Mouse (Mus musculus) right cerebral cortex, postnatal 4 days (tissue): Measurements from ENCODE around the gene Brd4.
A peak's percentile ranks its signal among the peaks of the same experiment; 100 is the strongest.

ENCODE experiments used
- DNase-seq: peaks from one replicate; pipeline ENCODE4 v3.0.0-alpha.2; 2022

The Brd4 gene

DNA sequence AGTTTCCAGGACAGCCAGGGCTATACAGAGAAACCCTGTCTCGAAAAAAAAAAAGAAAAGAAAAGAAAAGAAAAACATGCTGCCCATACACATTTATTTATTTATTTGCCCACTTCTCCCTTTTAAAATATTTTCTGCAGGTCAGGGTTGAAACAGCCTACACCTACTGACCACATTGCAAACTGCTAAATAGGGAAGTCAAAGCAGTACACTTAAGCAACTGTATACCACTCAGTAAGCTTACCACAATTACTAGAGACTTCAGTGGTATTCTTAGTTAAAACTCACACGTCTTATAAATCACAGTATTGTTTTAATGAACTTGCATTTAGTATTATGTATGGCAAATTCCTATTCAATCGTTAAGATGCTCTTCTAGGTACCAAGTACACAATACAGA, 3.9 kb downstream of the Brd4 start:
- DNase-seq = no peak

DNA sequence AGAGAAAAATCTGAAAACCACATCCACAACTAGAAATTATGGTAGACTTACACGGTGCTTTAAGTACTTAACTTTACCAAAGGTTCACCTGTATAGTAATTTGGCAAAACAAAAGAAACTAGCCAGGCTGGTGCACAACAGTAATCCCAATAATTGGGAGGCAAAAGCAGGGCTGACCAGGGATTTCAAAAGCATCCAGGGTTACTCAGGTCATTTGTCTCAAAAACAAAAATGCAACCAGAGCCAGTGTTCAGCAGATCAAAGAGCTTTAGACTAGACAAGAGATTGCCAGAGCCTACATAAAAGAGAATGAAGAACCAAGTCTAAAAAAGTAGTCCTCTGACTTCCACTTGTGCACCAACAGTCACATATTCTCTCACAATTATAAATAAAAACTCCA, 7.3 kb downstream of the Brd4 start:
- DNase-seq = no peak

DNA sequence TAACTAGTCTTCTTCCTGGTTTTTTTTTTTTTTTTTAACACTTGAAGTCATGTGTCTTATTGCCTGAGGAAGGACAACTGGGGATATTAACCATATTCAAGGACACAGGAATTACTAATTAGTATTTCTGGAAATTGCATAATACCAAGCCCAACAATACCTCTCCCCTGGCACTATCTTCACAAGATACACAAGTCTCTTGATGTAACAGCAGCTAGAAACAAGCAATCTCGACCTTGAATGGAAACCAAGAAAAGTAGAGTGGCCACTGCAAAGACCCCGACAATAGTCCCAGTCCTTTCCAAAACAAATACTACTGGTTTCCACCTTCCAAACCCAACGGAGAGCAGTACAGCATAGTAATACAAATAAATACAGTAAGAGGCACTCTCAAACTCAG, 9.0 kb downstream of the Brd4 start:
- DNase-seq = no peak

DNA sequence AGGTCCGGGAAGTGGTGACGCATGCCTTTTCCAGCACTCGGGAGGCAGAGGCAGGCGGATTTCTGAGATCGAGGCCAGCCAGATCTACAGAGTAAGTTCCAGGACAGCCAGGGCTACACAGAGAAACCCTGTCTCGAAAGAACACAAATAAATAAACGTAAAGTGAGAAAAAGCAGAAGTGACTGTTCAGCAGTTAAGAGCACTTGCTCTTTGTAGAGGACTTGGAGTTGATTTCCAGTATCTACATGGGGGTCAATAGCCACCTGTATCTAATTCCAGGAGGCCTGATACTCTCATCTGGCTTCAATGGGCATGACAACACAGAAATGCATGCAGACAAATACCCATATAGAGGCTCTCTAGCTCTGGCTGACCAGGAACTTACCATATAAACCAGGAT, 15.4 kb downstream of the Brd4 start:
- no peak for DNase-seq

DNA sequence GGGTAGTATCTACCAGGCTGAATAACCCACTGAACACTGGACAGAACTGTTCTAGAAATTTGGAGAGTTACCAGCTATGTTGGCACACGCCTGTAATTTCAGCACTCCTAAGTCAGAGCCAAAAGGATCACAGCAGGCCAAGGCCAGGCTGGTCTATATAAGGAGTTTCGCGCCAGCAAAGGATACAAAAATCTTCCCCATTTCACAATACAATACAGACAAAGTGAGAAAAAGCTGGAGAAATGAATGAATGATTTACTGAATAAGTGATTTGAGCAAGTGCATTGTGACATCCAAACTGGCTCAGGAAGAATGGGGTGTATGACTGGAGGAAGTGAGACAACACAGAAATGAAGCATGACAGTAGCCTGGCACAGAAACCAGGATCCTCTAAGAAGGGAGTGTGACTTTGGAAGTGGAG, 16.0 kb downstream of the Brd4 start:
- DNase-seq = no peak

DNA sequence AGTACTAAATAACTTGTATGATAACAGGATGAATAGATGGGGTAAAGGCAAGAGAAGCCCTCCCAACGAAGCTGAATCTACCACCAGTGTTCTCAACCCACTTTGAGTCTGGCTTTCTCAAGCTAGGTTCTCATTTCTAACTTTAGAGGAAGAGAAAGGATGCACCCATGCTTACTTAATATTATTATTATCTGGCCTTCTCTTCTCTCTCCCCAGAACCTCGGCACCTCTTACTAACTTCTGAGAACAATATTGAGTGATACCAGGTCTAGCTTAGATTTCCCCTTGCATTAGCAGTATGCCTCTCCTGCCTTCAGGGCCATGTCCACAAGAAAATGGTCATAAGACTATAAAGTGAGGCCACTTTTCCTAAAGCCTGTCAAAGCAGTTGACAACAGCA, 16.4 kb downstream of the Brd4 start:
- DNase-seq = no peak

DNA sequence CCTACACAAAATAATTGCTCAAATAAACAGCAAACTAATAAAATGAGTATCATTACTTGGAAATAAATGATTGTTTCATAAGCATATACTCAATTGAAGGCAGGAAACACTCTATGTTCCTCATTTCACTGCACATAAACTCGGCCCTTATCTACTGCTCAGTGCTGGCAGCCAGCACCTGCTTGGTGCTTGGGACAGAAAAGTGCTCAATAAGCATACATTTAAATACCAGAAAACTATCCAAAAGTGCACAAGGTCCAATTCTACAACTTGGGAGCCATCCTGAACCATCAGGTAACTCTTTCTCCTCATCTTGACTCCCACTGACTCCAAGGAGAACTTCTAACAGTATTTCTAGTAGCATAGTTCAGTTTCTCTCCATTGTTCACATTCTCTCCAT, 16.9 kb downstream of the Brd4 start:
- DNase-seq = no peak

DNA sequence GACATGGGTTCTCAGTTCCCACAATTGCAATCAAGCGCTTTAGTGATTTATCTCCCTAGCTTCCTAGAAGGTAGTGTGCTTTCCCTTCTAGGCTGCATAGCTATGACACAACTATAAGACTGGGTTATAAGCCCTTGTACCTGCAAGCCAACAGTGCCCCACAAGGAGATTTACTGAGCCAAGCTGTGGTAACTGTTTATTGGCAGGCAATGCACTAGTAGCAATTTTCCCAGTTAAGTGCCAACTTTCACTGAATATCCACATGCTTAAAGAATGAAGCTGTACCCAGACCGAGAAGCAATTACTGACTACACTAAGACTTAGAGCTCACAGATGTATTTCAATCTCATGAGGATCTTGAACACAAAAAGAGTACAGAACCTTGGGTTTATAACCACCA, 20.9 kb downstream of the Brd4 start:
- no peak for DNase-seq

DNA sequence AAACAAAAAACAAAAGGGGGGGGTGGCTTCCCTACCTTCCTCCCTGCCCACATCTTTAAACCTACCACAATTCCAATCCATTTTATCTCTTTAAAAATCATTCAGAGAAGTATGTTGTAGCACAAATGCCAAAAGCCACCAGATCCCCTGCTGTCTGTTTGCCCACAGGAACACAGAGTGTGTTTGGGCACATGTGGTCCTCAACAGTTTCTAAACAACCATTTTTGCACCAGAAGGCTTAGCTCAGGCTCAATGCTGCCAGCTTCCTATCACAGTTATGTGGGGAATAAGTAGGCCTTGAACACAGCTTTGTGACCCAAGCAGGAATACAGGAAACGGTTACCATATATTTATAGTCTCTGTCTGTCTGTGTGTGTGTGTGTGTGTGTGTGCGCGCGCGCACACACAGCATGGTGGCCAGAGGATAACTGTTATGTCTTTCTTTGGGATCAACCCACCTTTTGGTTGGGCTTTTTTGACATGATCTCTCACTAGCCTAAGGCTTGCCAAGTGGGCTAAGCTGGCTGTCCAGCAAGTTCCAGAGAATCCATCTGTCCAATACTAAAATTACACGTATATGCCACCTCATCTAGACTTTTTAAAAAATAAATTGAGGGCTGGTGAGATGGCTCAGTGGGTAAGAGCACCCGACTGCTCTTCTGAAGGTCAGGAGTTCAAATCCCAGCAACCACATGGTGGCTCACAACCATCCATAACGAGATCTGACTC, 21.5 kb downstream of the Brd4 start:
- DNase-seq = no peak

DNA sequence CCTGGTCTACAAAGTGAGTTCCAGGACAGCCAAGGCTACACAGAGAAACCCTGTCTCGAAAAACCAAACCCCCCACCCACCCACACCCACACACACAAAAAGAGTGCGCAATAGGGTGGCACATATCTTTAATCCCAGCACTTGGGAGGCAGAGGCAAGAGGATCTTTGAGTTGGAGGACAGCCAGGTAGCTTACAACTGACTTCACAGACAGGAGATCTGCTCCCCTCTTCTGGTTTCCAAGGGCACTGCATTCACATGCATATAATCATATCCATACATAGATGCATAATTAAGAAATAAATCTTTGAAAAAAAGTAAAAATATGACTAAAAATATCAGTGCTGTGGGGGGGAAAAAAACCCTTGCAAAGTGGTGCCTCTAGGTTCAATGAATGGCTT, 25.7 kb downstream of the Brd4 start:
- no peak for DNase-seq

DNA sequence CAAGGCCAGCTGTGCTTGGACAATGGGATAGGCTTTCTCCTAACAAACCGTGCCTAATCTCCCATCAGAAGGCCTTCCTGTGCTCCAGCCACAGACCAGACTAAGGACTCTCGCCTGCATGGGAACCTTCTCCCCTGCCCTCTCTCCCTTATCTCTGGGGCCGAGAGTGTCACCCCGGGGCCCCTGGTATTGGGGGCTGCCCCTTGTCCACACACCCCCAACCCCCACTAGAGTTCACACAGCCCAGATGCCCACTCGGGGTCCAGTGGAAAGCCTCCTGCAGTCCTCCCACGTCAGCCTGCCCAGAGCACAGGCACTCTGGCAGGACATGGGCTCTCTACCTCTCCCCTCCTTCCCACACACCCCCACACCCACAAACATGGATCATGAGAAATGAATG, 26.6 kb downstream of the Brd4 start:
- DNase-seq = no peak

DNA sequence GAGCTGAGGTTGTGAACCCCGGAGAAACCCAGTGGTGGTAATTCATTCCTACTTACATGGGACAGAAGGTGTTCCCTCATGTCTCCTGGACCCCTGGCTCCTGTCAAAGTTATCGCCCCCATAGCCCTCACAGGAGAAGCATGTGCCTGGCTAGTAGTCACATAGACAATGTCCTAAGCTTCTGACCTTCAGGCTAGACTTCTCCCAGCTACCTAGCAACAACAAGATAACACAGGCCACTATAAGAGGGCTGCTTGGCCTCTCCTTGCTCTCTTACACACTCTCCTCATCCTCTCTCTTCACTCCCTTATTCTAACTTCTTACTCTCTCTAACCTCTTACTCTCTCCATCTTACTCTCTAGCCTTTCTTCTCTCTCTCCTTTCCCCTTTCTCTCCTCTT, 27.1 kb downstream of the Brd4 start:
- no peak for DNase-seq

DNA sequence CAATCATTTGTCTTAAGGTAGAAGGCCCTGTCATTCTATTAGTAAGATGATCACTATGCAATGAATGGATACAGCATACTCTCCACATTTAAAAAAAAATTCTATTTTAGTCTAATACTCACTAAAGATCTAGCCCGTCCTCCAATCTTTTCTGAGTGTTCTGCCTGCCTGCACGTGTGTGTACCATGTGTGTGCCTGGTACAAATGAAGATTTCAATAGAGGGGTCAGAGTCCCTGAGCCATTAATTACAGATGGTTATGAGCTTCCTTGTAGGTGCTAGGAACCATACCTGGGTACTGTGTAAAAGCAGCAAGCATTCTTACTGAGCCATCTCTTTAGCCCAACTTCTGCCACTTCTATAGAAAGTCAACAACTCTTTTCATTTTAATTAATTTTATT, 27.6 kb downstream of the Brd4 start:
- no peak for DNase-seq

DNA sequence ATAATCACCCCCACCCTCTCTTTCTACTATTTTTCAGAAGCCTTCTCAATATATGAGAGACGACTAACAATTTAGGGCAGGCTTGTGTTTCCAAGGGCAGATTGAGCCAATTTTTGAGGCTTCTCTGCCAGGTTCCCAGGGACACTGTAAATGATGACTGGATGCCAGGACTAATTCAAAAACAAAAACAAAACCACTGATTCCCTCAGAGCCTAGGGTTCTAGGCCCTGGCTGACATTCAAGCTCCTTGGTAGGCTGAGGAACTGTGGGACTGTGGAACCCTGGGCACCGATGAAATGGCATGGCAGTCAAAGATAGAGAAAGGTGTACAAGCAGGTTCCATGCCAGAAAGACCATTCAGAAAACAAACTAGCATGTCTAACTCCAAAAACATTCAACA, 31.3 kb downstream of the Brd4 start:
- no peak for DNase-seq

DNA sequence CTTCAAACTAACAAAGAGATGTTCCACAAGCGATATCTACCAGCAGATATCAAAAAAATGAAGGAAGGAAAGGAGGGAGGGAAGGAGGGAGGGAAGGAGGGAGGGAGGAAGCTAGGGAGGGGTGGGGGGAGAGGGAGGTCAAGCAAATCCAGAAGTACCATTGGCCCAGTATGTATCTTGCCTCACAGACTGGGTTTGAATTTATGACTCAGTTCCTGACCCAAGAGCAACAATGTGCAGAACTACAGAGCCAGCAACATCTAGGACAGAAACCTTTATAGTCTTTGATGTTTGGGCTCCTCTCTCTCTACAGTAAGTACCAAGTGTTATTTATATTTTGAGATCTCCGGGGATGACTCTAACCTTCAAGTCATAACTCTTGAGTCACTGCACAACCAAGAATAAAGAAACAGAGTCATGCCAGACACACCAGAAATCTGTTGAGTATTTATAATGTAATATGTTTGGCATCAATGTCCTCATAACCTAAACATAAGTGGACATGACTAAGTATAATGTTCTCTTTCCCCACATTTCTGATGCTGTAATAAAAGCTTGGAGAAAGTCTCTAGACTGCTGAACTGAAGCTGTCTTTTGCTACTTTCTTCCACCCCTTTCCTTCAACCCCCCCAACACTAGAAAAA, 32.6 kb downstream of the Brd4 start:
- no peak for DNase-seq

DNA sequence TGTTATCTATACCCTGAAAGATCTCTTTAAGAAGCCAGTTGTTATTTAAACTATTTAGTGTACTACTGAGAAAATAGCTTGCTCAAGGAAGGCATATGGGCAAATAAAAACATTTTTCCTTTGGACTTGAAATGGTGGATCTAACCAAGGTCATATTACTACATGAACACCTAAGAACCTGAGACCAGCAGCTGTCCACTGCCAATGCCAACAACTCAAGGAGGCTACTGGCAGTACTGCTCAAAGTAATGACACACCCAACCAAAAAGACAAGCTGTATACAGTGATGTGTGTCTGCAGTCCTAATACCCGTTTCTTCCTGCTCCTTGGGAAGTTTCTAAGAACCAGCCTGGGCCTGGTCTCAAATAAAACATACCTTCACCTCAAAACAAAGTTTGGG, 34.5 kb downstream of the Brd4 start:
- no peak for DNase-seq

DNA sequence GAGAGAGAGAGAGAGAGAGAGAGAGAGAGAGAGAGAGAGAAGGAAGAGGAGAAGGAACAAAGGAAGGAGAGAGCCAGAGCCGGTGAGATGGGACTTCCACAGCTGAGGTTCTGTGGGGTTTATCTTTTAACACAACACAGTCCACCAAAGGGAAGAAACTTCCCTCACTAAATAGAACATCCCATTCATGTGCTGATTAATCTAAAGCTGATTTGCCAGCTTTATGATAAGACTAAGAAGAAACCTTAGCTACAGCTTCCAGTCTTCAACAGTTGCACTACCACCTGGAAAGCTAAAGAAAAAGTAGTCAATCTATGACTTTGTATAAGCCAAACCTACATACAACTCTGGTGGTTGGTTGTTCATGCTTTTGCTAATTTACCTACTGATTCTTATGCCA, 36.3 kb downstream of the Brd4 start:
- no peak for DNase-seq

DNA sequence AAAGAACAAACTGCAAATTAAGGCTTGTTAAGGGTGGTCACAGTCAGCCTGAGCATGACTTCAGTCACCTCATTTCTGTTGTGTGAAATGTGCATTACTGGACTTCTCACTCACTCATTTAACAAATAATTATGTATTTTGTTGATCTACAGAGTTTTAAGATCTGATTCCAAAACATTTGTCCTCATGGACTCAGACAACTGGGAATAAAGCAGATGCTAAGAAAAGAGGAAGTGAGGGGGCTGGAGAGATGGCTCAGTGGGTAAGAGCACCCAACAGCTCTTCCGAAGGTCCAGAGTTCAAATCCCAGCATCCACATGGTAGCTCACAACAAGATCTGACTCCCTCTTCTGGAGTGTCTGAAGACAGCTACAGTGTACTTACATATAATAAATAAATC, 36.9 kb downstream of the Brd4 start:
- no peak for DNase-seq

DNA sequence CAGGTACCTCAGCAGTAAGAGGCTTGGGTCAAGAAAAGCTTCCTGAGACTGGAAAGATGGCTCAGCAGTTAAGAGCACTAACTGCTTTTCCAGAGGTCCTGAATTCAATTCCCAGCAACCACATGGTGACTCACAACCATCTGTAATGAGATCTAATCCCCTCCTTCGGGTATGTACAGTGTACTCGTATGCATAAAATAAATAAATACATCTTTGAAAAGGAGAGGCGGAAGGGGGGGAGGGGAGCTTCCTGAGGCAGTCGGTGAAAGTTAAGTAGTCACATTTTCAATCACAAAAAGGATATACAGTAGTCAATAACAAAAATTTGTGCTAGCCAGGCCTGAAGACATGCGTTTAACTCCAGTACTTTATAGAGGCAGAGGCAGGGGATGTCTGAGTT, 38.4 kb downstream of the Brd4 start:
- DNase-seq = no peak

DNA sequence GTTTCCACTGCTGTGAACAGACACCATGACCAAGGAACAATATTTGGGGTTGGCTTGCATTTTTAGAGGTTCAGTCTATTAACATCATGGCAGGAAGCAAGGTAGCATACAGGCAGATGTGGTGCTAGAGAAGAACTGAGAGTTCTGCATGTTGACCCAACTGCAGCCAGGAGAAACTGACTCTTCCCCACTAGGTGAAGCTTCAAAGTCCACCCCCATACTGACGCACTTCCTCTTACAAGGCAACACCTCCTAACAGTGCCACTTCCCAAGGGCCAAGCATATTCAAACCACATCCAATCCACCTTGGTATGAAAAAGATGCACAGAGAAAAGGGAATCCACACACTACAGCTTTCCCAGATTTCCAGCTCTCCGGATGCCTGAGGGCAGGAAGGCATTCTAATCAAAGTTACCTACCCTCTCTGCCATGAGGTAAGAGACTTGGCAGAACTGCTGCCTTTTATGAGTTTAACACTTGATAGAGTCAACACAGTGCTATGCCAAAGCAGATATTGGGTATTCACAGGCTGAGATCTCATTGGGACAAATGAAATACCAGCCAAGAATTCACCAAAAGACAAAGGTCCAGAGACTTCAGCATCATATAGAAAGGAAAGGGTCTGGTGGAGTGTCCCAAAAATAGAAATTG, 43.5 kb downstream of the Brd4 start:
- DNase-seq = no peak

DNA sequence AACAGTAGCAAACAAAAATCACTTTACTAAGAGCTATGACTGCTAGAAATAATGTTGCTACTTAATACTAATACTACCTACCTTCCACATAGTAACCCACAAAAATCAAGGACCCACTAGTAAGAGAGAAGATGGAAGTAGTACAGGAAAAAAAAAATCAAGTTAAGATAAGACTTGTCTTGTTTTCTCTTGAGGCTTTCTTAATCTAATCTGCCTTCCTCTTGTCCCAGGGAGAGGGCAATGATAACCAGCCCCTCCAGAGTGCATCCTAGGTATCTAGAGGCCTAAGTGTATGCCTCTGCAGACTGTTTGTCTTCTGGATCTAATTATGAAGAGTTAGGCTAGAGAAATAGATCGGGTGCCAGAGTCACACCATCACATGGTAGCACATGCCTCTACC, 45.9 kb downstream of the Brd4 start:
- DNase-seq = no peak

DNA sequence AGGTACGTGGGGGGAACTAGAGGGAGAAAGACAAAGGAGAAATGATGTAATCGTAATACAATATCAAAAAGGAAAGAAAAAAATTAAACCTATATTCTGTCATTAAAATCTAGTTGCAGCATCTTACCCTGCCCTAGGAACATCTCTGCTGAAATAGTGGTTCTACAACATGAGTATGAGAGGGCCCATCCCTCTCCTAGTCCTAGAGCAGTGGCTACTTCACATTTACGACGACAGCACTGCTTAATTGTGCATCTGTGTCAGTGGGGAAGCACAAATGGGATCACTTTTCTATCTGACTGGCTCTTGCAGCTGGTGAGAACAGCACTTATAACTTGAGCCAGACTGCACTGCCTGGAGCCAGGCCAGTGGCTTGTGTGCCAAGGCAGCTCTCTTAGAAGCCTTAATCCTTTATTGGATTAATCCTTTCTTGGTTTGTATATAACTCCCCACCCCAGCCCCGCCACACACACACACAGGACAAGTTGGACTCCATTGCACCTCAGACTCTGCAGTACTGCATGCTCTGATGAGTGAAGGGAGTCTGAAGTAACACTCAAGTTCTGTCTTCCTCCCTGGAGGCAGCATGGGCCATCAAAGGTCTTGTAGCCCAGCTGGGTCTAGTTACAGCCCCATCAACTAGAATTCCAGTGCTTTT, 48.9 kb downstream of the Brd4 start:
- DNase-seq = peak; percentile 69

DNA sequence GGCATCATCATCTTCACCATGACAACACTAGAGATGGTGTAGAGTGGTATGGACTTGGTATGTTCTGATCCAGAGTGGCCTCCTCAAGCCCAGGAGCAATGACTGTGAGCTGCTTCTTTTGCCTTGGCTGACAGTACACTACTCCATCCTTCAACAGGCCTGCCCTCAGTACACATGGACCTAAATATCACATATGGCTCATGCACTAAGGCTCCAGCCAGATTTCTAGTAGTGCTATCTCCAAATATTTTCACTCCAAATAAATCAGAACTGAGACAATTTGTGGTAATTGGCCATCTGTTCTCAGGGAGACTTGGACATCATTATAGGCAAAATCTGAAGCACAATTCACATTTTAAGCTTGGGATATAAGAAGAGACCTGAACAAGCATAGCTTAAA, 51.3 kb downstream of the Brd4 start:
- DNase-seq = no peak

DNA sequence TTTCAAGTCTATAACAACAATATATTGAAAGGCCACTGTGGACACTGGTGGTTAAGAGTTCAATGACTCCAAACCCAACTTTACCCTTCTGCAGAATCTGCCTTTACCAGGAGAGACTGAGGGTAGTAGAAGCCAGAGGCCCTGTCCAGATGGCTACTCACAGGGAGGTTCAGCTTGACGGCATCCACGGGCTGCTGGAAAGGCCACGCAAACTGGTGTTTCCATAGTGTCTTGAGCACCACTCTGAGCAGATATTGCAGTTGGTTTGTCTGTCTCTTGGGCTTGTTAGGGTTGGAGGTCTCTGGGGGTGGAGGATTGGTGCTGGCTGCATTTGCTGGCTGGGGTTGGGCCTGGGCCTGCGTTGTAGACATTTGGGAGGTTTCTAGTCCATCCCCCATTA, 55.3 kb downstream of the Brd4 start:
- DNase-seq = no peak
